Mouse (Mus musculus) heart, embryonic 12.5 days (tissue): Measurements from ENCODE around the gene Ptpa. TPM values are rescaled to one million over a fixed set of nuclear protein-coding genes. Genes with fewer than 3 reads are reported as not detected.
A peak's percentile ranks its signal among the peaks of the same experiment; 100 is the strongest.

Experiments used
- ATAC-seq: fragments of 200-750 bp; cut with Nextera tagmentation; 2 replicates; pipeline ENCODE4 v1.8.0; 2017; ENCODE audit warnings: moderate TSS enrichment, moderate library complexity; ENCODE audit not compliant: insufficient number of reproducible peaks, low FRiP score
- H3K27ac ChIP-seq: fragments of 300-500 bp; sonication (generic); 2 replicates; pipeline ENCODE4 v1.5.1; 2016; ENCODE audit warnings: mild to moderate bottlenecking, moderate library complexity; ENCODE audit not compliant: poor library complexity, severe bottlenecking
- H3K27me3 ChIP-seq: fragments of 300-500 bp; sonication (generic); replicated peaks from 2 replicates; pipeline ENCODE4 v1.6.1; 2016; ENCODE audit warnings: mild to moderate bottlenecking, moderate library complexity
- H3K36me3 ChIP-seq: fragments of 300-500 bp; sonication (generic); 2 replicates; pipeline ENCODE4 v1.6.1; 2016; ENCODE audit warnings: mild to moderate bottlenecking, moderate library complexity
- H3K4me1 ChIP-seq: fragments of 300-500 bp; sonication (generic); replicated peaks from 2 replicates; pipeline ENCODE4 v1.6.1; 2016; ENCODE audit warnings: mild to moderate bottlenecking
- H3K4me2 ChIP-seq: fragments of 300-500 bp; sonication (generic); 2 replicates; pipeline ENCODE4 v1.6.1; 2016; ENCODE audit warnings: mild to moderate bottlenecking, moderate library complexity
- H3K4me3 ChIP-seq: fragments of 300-500 bp; sonication (generic); 2 replicates; pipeline ENCODE4 v1.5.1; 2016; ENCODE audit warnings: mild to moderate bottlenecking
- H3K9ac ChIP-seq: fragments of 300-500 bp; sonication (generic); 2 replicates; pipeline ENCODE4 v1.6.1; 2016; ENCODE audit warnings: mild to moderate bottlenecking, moderate library complexity
- H3K9me3 ChIP-seq: fragments of 300-500 bp; sonication (generic); replicated peaks from 2 replicates; pipeline ENCODE4 v1.6.1; 2016; ENCODE audit warnings: mild to moderate bottlenecking, moderate library complexity
- WGBS: fragments of 180-500 bp; shearing (Covaris S2); methylation state at CpG from one replicate; pipeline ENCODE4 v1.1.7; 2016; 5-methylcytosine and 5-hydroxymethylcytosine counted together
- polyA plus RNA-seq: library from polyadenylated mRNA; unstranded; fragments of >200 nt; fragmentation: Nextera tagmentation; extraction: Ambion mirVana; gene quantifications from 2 replicates; pipeline ENCODE4 v1.2.1, GENCODE M21; 2016

Ptpa gene
- polyA plus RNA-seq, result 107 and 115 TPM in 2 replicates

DNA sequence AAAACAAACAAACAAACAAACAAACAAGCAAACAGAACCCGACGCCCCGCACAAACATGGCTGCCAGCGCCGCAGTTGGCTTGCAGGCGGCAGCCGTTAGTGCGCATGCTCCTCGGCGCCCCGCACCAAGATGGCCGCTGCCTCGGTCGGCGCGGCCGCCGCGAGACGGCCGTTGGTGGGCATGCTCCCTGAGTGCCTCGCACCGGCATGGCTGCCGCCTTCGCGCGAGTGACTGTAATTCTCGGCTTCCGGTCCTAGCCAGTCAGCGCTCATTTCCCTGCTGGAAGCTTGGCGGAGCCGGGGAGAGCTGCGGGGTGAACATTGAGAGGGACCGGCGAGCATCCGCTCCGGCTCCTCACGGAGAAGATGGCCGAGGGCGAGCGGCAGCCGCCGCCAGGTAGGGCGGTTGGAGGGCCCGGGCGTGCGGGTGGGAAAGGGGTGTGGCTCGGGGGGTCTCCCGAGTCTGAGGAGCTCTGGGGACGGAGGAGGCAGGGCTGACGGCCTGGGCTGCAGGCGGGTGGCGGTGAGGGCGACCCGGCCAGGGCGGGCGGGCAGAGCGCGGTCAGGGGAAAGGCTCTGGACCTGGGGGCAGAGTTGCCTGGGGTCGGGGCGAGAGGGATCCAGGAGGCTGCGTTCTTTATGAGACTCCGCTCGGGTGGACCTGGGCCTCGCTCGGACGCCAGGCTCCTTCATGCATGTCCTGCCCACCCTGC is at the start of gene Ptpa:
Ptpa (plus strand) TSS at position 104 of the 713 bp plus-strand sequence.
- WGBS, result under 1% methylated on average over 67 of the region's 67 CpGs

GRCm38 (mm10) chr2:30366203-30366602 is 49.6 kb upstream of the Ptpa start:
- peak overlapping the region; percentile 29 for H3K4me2 ChIP-seq
- H3K27ac ChIP-seq, result 0 out of 2 replicates have a peak overlapping the region, but pooled peaks have one; percentile 31
- no peaks in the 10 kb centered on the region for H3K27me3 ChIP-seq
- ATAC-seq, result no peak
- H3K36me3 ChIP-seq, result peaks cover 49% of the 10 kb centered on the region
- peaks cover 27% of the 10 kb centered on the region for H3K4me1 ChIP-seq
- WGBS, result 53% methylated on average over 5 of the region's 5 CpGs
- H3K4me3 ChIP-seq, result no peak overlapping the region
- 0 out of 2 replicates have a peak, but pooled peaks cover 4% of the 10 kb centered on the region for H3K9me3 ChIP-seq
- no peak overlapping the region; the same call in 1 of the 2 replicates for H3K9ac ChIP-seq

More for the DNA sequence above, at the start of gene Ptpa:
- Histone ChIP-seq H3K4me1 (peaks cover 44% of the 10 kb centered on the region), H3K9me3 (no peaks in the 10 kb centered on the region), H3K4me2 (peak within 1 kb of the TSS; percentile 74), H3K27me3 (no peaks in the 10 kb centered on the region), H3K9ac (peak within 1 kb of the TSS; percentile 94), H3K4me3 (peak within 1 kb of the TSS; percentile 89), H3K27ac (peak within 1 kb of the TSS; percentile 96), H3K36me3 (peaks cover 12% of the 10 kb centered on the region)
- peak; percentile 88 for ATAC-seq

GRCm38 (mm10) chr2:30371544-30371943 is 44.3 kb upstream of the Ptpa start:
- Histone ChIP-seq H3K4me2 (no peak overlapping the region), H3K4me1 (peaks cover 7% of the 10 kb centered on the region), H3K27me3 (no peaks in the 10 kb centered on the region), H3K9me3 (no peaks in the 10 kb centered on the region), H3K9ac (no peak overlapping the region), H3K27ac (no peak overlapping the region), H3K36me3 (peaks cover 96% of the 10 kb centered on the region), H3K4me3 (no peak overlapping the region)
- ATAC-seq, result no peak
- 93% methylated on average over 8 of the region's 8 CpGs for WGBS

GRCm38 (mm10) chr2:30372726-30373125 is 43.1 kb upstream of the Ptpa start:
- Histone ChIP-seq H3K4me1 (no peaks in the 10 kb centered on the region), H3K9ac (no peak overlapping the region), H3K27ac (no peak overlapping the region), H3K27me3 (no peaks in the 10 kb centered on the region), H3K4me2 (no peak overlapping the region), H3K4me3 (no peak overlapping the region), H3K36me3 (peaks cover 97% of the 10 kb centered on the region), H3K9me3 (no peaks in the 10 kb centered on the region)
- WGBS, result 95% methylated on average over 5 of the region's 5 CpGs
- no peak for ATAC-seq

DNA sequence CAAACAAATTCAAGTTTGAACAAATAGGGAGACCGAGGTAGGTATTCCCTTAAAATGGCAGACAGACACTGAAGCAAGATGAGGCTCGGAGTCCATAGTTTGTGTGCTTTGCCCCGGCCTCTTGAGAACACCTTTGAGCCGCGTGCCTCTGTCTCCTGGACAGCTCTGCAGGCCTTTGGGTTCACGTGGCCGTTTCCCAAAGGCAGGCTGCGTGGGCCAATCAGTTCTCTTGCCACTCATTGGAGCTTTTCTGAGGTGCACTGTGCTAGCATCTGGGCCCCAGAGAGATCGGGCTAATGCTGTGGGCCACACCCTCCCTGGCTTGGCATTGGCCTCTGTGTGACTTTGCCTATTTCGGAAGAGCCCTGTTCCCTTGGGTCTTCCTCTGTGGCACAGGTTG is 39.9 kb upstream of the Ptpa start:
- ATAC-seq, result no peak
- no peak overlapping the region for H3K4me2 ChIP-seq
- H3K9me3 ChIP-seq, result no peaks in the 10 kb centered on the region
- H3K36me3 ChIP-seq, result peaks cover 97% of the 10 kb centered on the region
- no peaks in the 10 kb centered on the region for H3K4me1 ChIP-seq
- H3K27ac ChIP-seq, result no peak overlapping the region
- H3K9ac ChIP-seq, result no peak overlapping the region
- H3K27me3 ChIP-seq, result no peaks in the 10 kb centered on the region
- 92% methylated on average over 10 of the region's 10 CpGs for WGBS
- no peak overlapping the region for H3K4me3 ChIP-seq

DNA sequence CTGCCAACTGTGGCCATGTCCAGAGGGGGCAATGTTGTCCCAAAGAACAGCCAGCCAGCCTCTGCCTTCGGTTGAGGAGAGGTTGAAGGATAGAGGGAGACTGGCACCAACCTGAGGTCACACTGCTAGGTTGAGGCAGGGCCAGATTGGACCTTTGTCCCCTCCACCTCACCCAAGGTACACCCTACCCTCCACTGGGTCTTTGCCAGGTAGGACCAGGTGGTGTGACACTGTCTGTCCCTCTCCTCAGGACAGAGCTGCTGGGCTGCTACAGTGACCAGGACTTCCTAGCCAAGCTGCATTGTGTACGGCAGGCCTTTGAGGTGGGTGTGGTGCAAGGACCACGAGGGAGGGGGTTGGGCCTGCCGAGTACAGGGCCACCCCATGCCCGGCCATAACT is 38.1 kb upstream of the Ptpa start:
- Histone ChIP-seq H3K4me1 (no peaks in the 10 kb centered on the region), H3K4me2 (no peak overlapping the region), H3K4me3 (no peak overlapping the region), H3K27me3 (no peaks in the 10 kb centered on the region), H3K27ac (no peak overlapping the region), H3K9ac (no peak overlapping the region), H3K9me3 (no peaks in the 10 kb centered on the region), H3K36me3 (peaks cover 96% of the 10 kb centered on the region)
- 84% methylated on average over 5 of the region's 5 CpGs for WGBS
- ATAC-seq, result 0 out of 2 replicates have a peak, but pooled peaks have one; percentile 1

GRCm38 (mm10) chr2:30379307-30379706 is 36.5 kb upstream of the Ptpa start:
- no peak overlapping the region for H3K4me2 ChIP-seq
- no peak overlapping the region for H3K27ac ChIP-seq
- H3K4me3 ChIP-seq, result no peak overlapping the region
- no peaks in the 10 kb centered on the region for H3K4me1 ChIP-seq
- H3K9ac ChIP-seq, result no peak overlapping the region
- no peaks in the 10 kb centered on the region for H3K9me3 ChIP-seq
- ATAC-seq, result no peak
- H3K27me3 ChIP-seq, result no peaks in the 10 kb centered on the region
- 80% methylated on average over 7 of the region's 7 CpGs for WGBS
- H3K36me3 ChIP-seq, result peaks cover 97% of the 10 kb centered on the region

GRCm38 (mm10) chr2:30380564-30381376 is 35.1 kb upstream of the Ptpa start:
- Histone ChIP-seq H3K4me1 (no peaks in the 10 kb centered on the region), H3K27ac (no peak overlapping the region), H3K36me3 (peaks cover 98% of the 10 kb centered on the region), H3K9ac (no peak overlapping the region), H3K4me2 (no peak overlapping the region), H3K27me3 (no peaks in the 10 kb centered on the region), H3K4me3 (no peak overlapping the region), H3K9me3 (no peaks in the 10 kb centered on the region)
- no peak; the same call in 1 of the 2 replicates for ATAC-seq
- WGBS, result 81% methylated on average over 10 of the region's 10 CpGs

- H3K4me3 ChIP-seq, result no peak overlapping the region
- H3K36me3 ChIP-seq, result peaks cover 94% of the 10 kb centered on the region
- H3K27ac ChIP-seq, result no peak overlapping the region
- H3K9ac ChIP-seq, result no peak overlapping the region
- no peak for ATAC-seq
- H3K27me3 ChIP-seq, result no peaks in the 10 kb centered on the region
- H3K4me2 ChIP-seq, result no peak overlapping the region
- no peaks in the 10 kb centered on the region for H3K9me3 ChIP-seq
- H3K4me1 ChIP-seq, result no peaks in the 10 kb centered on the region
- WGBS, result 99% methylated on average over 4 of the region's 4 CpGs
Observed at GRCm38 (mm10) chr2:30381377-30381725, 34.5 kb upstream of the Ptpa start.

- H3K9ac ChIP-seq, result no peak overlapping the region
- H3K27me3 ChIP-seq, result no peaks in the 10 kb centered on the region
- no peak overlapping the region for H3K4me3 ChIP-seq
- WGBS, result 77% methylated on average over 5 of the region's 5 CpGs
- H3K27ac ChIP-seq, result no peak overlapping the region
- H3K4me2 ChIP-seq, result no peak overlapping the region
- H3K36me3 ChIP-seq, result peaks cover 59% of the 10 kb centered on the region
- ATAC-seq, result no peak
- H3K9me3 ChIP-seq, result no peaks in the 10 kb centered on the region
- H3K4me1 ChIP-seq, result no peaks in the 10 kb centered on the region
Observed at GRCm38 (mm10) chr2:30384814-30385213, 31.0 kb upstream of the Ptpa start.

- Histone ChIP-seq H3K27ac (no peak overlapping the region), H3K9me3 (no peaks in the 10 kb centered on the region), H3K27me3 (no peaks in the 10 kb centered on the region), H3K9ac (no peak overlapping the region), H3K4me2 (no peak overlapping the region), H3K4me3 (no peak overlapping the region), H3K36me3 (peaks cover 51% of the 10 kb centered on the region), H3K4me1 (no peaks in the 10 kb centered on the region)
- WGBS, result 85% methylated on average over 4 of the region's 4 CpGs
- no peak for ATAC-seq
Observed at GRCm38 (mm10) chr2:30385591-30385990, 30.2 kb upstream of the Ptpa start.
